Comparison of ENCODE assay signal across 29 mouse cellular contexts in the genomic region with DNA sequence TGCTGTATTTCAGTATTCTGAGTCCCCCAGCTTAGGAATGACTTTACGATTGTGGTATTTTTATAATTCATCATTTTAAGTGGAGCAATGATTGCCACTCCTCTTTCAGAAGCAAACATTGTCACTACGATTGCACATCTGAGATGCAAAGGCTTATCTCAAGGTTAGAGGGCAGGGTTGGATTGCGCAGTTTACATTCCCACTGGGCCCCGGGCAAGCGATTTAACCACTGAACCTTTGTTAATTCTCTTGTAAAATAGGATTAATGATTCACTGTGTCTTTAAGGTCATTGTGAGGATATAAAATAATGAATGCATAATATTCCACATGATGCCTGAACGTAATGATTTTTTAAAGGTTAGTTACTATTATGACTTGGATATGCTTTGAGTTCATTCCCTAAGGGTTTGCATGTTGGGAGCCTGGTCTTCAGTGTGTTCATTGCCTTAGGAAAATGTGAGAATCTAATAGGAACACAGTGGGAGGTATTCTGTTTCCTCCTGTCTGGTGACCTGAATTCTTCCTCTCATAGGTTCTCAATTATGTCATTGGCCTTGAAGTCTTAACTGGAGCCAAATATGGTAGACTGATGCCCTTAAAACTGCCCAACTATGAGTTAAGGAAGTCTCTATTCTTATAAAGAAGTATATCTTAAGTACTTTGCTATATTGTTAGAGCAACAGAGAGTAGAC.
DNase-seq lines count a peak whose midpoint lies in the region; ATAC-seq and TF ChIP-seq lines count a peak whose summit lies in the region.
"Had no signal": no experiment of that assay in that cellular context is flagged by ENCODE, and none has a peak within 500 bp of the region (broad histone marks: within the 10 kb centered on the region; RNA-seq: fewer than 3 reads in every experiment).

No protein-coding gene starts in this region.

- no peak overlapping the region for H3K27ac ChIP-seq in kidney, embryonic 15.5 days
- no peak overlapping the region for H3K27ac ChIP-seq in liver, embryonic 14.5 days
- no peak overlapping the region for H3K27ac ChIP-seq in hindbrain, embryonic 14.5 days
- H3K27ac ChIP-seq: embryonic facial prominence, embryonic 12.5 days; forebrain, embryonic 10.5 days; forebrain, embryonic 15.5 days; gastrocnemius, adult 2 months; heart, embryonic 13.5 days; hindbrain, embryonic 10.5 days; limb, embryonic 10.5 days; limb, embryonic 15.5 days; midbrain, embryonic 15.5 days; neural tube, embryonic 15.5 days had no signal

- peak; percentile 9 for DNase-seq in kidney, postnatal 10 days
- peak; percentile 27 for DNase-seq in Muller cell, postnatal 12 days (ENCODE audit: inconsistent ontology term)
- peak; percentile 4 for DNase-seq in R1 (ENCODE audit: low read depth, low spot score)
- peak in 2 of 3 experiments; percentile 7 to 20 for DNase-seq in liver, embryonic 14.5 days (ENCODE audit: low read depth in 3 of 3, low spot score in 3 of 3)
- DNase-seq in layer of hippocampus, adult 8-10 months (ENCODE audit: low spot score in 2 of 2), result no peak
- DNase-seq in hindbrain, embryonic 14.5 days (ENCODE audit: low spot score), result no peak
- DNase-seq: cerebellum, adult 9-10 months; embryo, embryonic 11 days; gastrocnemius, adult 2 months; heart, postnatal 10 days; kidney, adult 9 months; layer of hippocampus, adult 9-11 months; lung, embryonic 14.5 days; lung, postnatal 14 days; right cerebral cortex, adult 18-20 months; right cerebral cortex, postnatal 4 days had no signal

- H3K27me3 ChIP-seq in kidney, embryonic 15.5 days, result no peaks in the 10 kb centered on the region
- no peaks in the 10 kb centered on the region for H3K27me3 ChIP-seq in liver, embryonic 14.5 days (ENCODE audit: control insufficient read depth, insufficient read depth, low read length)
- H3K27me3 ChIP-seq in hindbrain, embryonic 14.5 days (ENCODE audit: control insufficient read depth, insufficient read depth, low read length), result no peaks in the 10 kb centered on the region
- H3K27me3 ChIP-seq: embryonic facial prominence, embryonic 12.5 days; forebrain, embryonic 15.5 days; heart, embryonic 13.5 days; limb, embryonic 15.5 days; midbrain, embryonic 15.5 days; neural tube, embryonic 15.5 days had no signal

- H3K9ac ChIP-seq in kidney, embryonic 15.5 days, result no peak overlapping the region
- H3K9ac ChIP-seq in liver, embryonic 14.5 days (replicated peaks), result no peak overlapping the region
- no peak overlapping the region for H3K9ac ChIP-seq in hindbrain, embryonic 14.5 days
- H3K9ac ChIP-seq: embryonic facial prominence, embryonic 12.5 days; forebrain, embryonic 15.5 days; heart, embryonic 13.5 days; limb, embryonic 15.5 days; lung, embryonic 14.5 days; midbrain, embryonic 15.5 days; neural tube, embryonic 15.5 days had no signal

- WGBS in kidney, embryonic 15.5 days, result 56% methylated on average over 6 of the region's 6 CpGs
- 65% methylated on average over 6 of the region's 6 CpGs for WGBS in liver, embryonic 14.5 days (ENCODE audit: insufficient replicate concordance)
- WGBS in hindbrain, embryonic 14.5 days, result 66% methylated on average over 6 of the region's 6 CpGs

- H3K4me3 ChIP-seq in kidney, embryonic 15.5 days (replicated peaks), result no peak overlapping the region
- no peak overlapping the region for H3K4me3 ChIP-seq in liver, embryonic 14.5 days (ENCODE audit: insufficient read depth in 1 of 2, low read depth in 2 of 2, low read length in 2 of 2)
- no peak overlapping the region for H3K4me3 ChIP-seq in hindbrain, embryonic 14.5 days (replicated peaks; ENCODE audit: low read length)
- H3K4me3 ChIP-seq: embryonic facial prominence, embryonic 12.5 days; forebrain, embryonic 10.5 days; forebrain, embryonic 15.5 days; gastrocnemius, adult 2 months; heart, embryonic 13.5 days; hindbrain, embryonic 10.5 days; limb, embryonic 10.5 days; limb, embryonic 15.5 days; midbrain, embryonic 15.5 days; neural tube, embryonic 15.5 days had no signal

- TF ChIP-seq CTCF in liver, embryonic 14.5 days (IDR thresholded peaks at IDR 0.05; ENCODE audit: low read depth), result no peak

- H3K4me2 ChIP-seq in kidney, embryonic 15.5 days, result no peak overlapping the region
- H3K4me2 ChIP-seq in liver, embryonic 14.5 days (ENCODE audit: low read depth), result no peak overlapping the region
- H3K4me2 ChIP-seq in hindbrain, embryonic 14.5 days (replicated peaks), result no peak overlapping the region
- H3K4me2 ChIP-seq: embryonic facial prominence, embryonic 12.5 days; forebrain, embryonic 15.5 days; heart, embryonic 13.5 days; limb, embryonic 15.5 days; lung, embryonic 14.5 days; midbrain, embryonic 15.5 days; neural tube, embryonic 15.5 days had no signal

- no peaks in the 10 kb centered on the region for H3K9me3 ChIP-seq in kidney, embryonic 15.5 days (replicated peaks)
- no peaks in the 10 kb centered on the region for H3K9me3 ChIP-seq in liver, embryonic 14.5 days (ENCODE audit: control insufficient read depth, low read length)
- no peaks in the 10 kb centered on the region for H3K9me3 ChIP-seq in hindbrain, embryonic 14.5 days (ENCODE audit: control insufficient read depth, low read length)
- H3K9me3 ChIP-seq: embryonic facial prominence, embryonic 12.5 days; forebrain, embryonic 10.5 days; forebrain, embryonic 15.5 days; heart, embryonic 13.5 days; hindbrain, embryonic 10.5 days; limb, embryonic 10.5 days; limb, embryonic 15.5 days; midbrain, embryonic 15.5 days; neural tube, embryonic 15.5 days had no signal

- ATAC-seq in kidney, embryonic 15.5 days (replicated peaks; ENCODE audit: low FRiP score), result no peak
- no peak for ATAC-seq in liver, embryonic 14.5 days (ENCODE audit: insufficient read depth)
- no peak for ATAC-seq in hindbrain, embryonic 14.5 days (ENCODE audit: low FRiP score)
- no peak for ATAC-seq in erythroblast, adult 5-6 weeks (replicated peaks; ENCODE audit: low FRiP score, poor library complexity, severe bottlenecking)
- ATAC-seq: CD4-positive, CD25-positive, alpha-beta regulatory T cell, adult 4 months; forebrain, embryonic 15.5 days; hindbrain, embryonic 16.5 days; midbrain, embryonic 15.5 days had no signal

- no peak for TF ChIP-seq EP300 in liver, embryonic 14.5 days (IDR thresholded peaks at IDR 0.05; ENCODE audit: low read depth)

- H3K4me1 ChIP-seq in kidney, embryonic 15.5 days, result no peaks in the 10 kb centered on the region
- no peaks in the 10 kb centered on the region; a peak in 1 of 4 replicates for H3K4me1 ChIP-seq in liver, embryonic 14.5 days (replicated peaks; ENCODE audit: control insufficient read depth in 2 of 2, insufficient read depth in 2 of 2, low read length in 1 of 2)
- H3K4me1 ChIP-seq in hindbrain, embryonic 14.5 days (replicated peaks; ENCODE audit: control insufficient read depth, insufficient read depth, low read length), result no peaks in the 10 kb centered on the region
- H3K4me1 ChIP-seq: embryonic facial prominence, embryonic 12.5 days; forebrain, embryonic 10.5 days; forebrain, embryonic 15.5 days; heart, embryonic 13.5 days; hindbrain, embryonic 10.5 days; limb, embryonic 10.5 days; limb, embryonic 15.5 days; midbrain, embryonic 15.5 days; neural tube, embryonic 15.5 days had no signal

- no peaks in the 10 kb centered on the region for H3K36me3 ChIP-seq in kidney, embryonic 15.5 days
- no peaks in the 10 kb centered on the region for H3K36me3 ChIP-seq in liver, embryonic 14.5 days (replicated peaks; ENCODE audit: control insufficient read depth, insufficient read depth, low read depth)
- H3K36me3 ChIP-seq in hindbrain, embryonic 14.5 days (replicated peaks; ENCODE audit: control insufficient read depth, insufficient read depth), result no peaks in the 10 kb centered on the region
- H3K36me3 ChIP-seq: embryonic facial prominence, embryonic 12.5 days; forebrain, embryonic 10.5 days; forebrain, embryonic 15.5 days; heart, embryonic 13.5 days; hindbrain, embryonic 10.5 days; limb, embryonic 10.5 days; limb, embryonic 15.5 days; midbrain, embryonic 15.5 days; neural tube, embryonic 15.5 days had no signal

Comparison
In these comparisons a context has a peak if more than half of its experiments do, and no peak if none do; other contexts are left out.
1. DNase-seq: peak in kidney, postnatal 10 days (single experiment), Muller cell, postnatal 12 days (single experiment), R1 (single experiment) and liver, embryonic 14.5 days (2 of 3); none in layer of hippocampus, adult 8-10 months (0 of 2) and hindbrain, embryonic 14.5 days (single experiment).